20 mouse cellular contexts compared by ENCODE assay signal in genomic region chr11:44021638-44022037, GRCm38 (mm10).
A peak's percentile ranks its signal among the peaks of the same experiment; 100 is the strongest.
DNase-seq lines count a peak whose midpoint lies in the region; ATAC-seq and TF ChIP-seq lines count a peak whose summit lies in the region.
"Had no signal": no experiment of that assay in that cellular context is flagged by ENCODE, and none has a peak within 500 bp of the region (broad histone marks: within the 10 kb centered on the region; RNA-seq: fewer than 3 reads in every experiment).

No protein-coding gene starts in this region.

- no peak overlapping the region for H3K4me2 ChIP-seq in forebrain, embryonic 12.5 days
- H3K4me2 ChIP-seq in forebrain, embryonic 13.5 days: no peak overlapping the region
- no peak overlapping the region for H3K4me2 ChIP-seq in hindbrain, postnatal 0 days (ENCODE audit: low read depth, low read length)
- no peak overlapping the region for H3K4me2 ChIP-seq in hindbrain, embryonic 13.5 days
- H3K4me2 ChIP-seq: embryonic facial prominence, embryonic 15.5 days; heart, embryonic 11.5 days; heart, embryonic 15.5 days; hindbrain, embryonic 15.5 days had no signal

- no peak for ATAC-seq in cerebellum, adult (ENCODE audit: insufficient number of reproducible peaks, low FRiP score, low TSS enrichment)
- ATAC-seq in forebrain, embryonic 12.5 days (ENCODE audit: low FRiP score): peak; percentile 41; the same call in 1 of the 2 replicates
- ATAC-seq in forebrain, embryonic 13.5 days: no peak
- no peak for ATAC-seq in hindbrain, postnatal 0 days
- ATAC-seq in hindbrain, embryonic 13.5 days (ENCODE audit: low FRiP score): no peak

- DNase-seq in cerebellum, adult 9-11 months: peak; percentile 5
- DNase-seq in hindbrain, postnatal 0 days (ENCODE audit: low spot score): peak; percentile 42
- peak; percentile 39 for DNase-seq in brain, embryonic 14.5 days (ENCODE audit: low read depth)
- DNase-seq: adrenal gland, postnatal 10 days; embryo, embryonic 11 days; gastrocnemius, postnatal 14 days; heart, adult 2 months; heart, postnatal 14 days; kidney, adult 11 months; kidney, adult 9 months had no signal

- no peak overlapping the region for H3K9ac ChIP-seq in forebrain, embryonic 12.5 days
- no peak overlapping the region for H3K9ac ChIP-seq in forebrain, embryonic 13.5 days
- H3K9ac ChIP-seq in hindbrain, postnatal 0 days (replicated peaks; ENCODE audit: low read length): no peak overlapping the region
- H3K9ac ChIP-seq in hindbrain, embryonic 13.5 days: no peak overlapping the region
- H3K9ac ChIP-seq: embryonic facial prominence, embryonic 15.5 days; heart, embryonic 15.5 days; hindbrain, embryonic 15.5 days had no signal

- H3K27ac ChIP-seq in forebrain, embryonic 12.5 days: no peak overlapping the region
- H3K27ac ChIP-seq in forebrain, embryonic 13.5 days: no peak overlapping the region
- H3K27ac ChIP-seq in hindbrain, postnatal 0 days: no peak overlapping the region
- H3K27ac ChIP-seq in hindbrain, embryonic 13.5 days: no peak overlapping the region
- H3K27ac ChIP-seq: embryonic facial prominence, embryonic 15.5 days; forebrain, embryonic 10.5 days; heart, adult 2 months; heart, embryonic 15.5 days; hindbrain, embryonic 15.5 days had no signal

- no peaks in the 10 kb centered on the region for H3K4me1 ChIP-seq in forebrain, embryonic 12.5 days
- H3K4me1 ChIP-seq in forebrain, embryonic 13.5 days: no peaks in the 10 kb centered on the region
- no peaks in the 10 kb centered on the region; the same call in 1 of the 2 replicates for H3K4me1 ChIP-seq in hindbrain, postnatal 0 days (ENCODE audit: insufficient read depth, low read length)
- 0 out of 2 replicates have a peak, but pooled peaks cover 4% of the 10 kb centered on the region for H3K4me1 ChIP-seq in hindbrain, embryonic 13.5 days (replicated peaks)
- H3K4me1 ChIP-seq: embryonic facial prominence, embryonic 15.5 days; forebrain, embryonic 10.5 days; heart, embryonic 15.5 days; hindbrain, embryonic 15.5 days had no signal

- H3K4me3 ChIP-seq in forebrain, embryonic 12.5 days (replicated peaks): no peak overlapping the region
- H3K4me3 ChIP-seq in forebrain, embryonic 13.5 days: no peak overlapping the region
- no peak overlapping the region for H3K4me3 ChIP-seq in hindbrain, postnatal 0 days (ENCODE audit: low read length)
- no peak overlapping the region for H3K4me3 ChIP-seq in hindbrain, embryonic 13.5 days
- H3K4me3 ChIP-seq: embryonic facial prominence, embryonic 15.5 days; erythroblast, embryonic 14.5 days; forebrain, embryonic 10.5 days; heart, adult 2 months; heart, embryonic 15.5 days; hindbrain, embryonic 15.5 days had no signal

- TF ChIP-seq POLR2A in brain, embryonic 14.5 days (IDR thresholded peaks at IDR 0.05; ENCODE audit: borderline replicate concordance, extremely low read depth, insufficient read depth, insufficient read length, poor library complexity, severe bottlenecking): no peak

- H3K36me3 ChIP-seq in forebrain, embryonic 12.5 days (replicated peaks): no peaks in the 10 kb centered on the region
- H3K36me3 ChIP-seq in forebrain, embryonic 13.5 days (ENCODE audit: poor library complexity, severe bottlenecking): no peaks in the 10 kb centered on the region
- H3K36me3 ChIP-seq in hindbrain, postnatal 0 days (ENCODE audit: insufficient read depth, low read length): no peaks in the 10 kb centered on the region
- H3K36me3 ChIP-seq in hindbrain, embryonic 13.5 days: no peaks in the 10 kb centered on the region
- H3K36me3 ChIP-seq: embryonic facial prominence, embryonic 15.5 days; forebrain, embryonic 10.5 days; heart, embryonic 15.5 days; hindbrain, embryonic 15.5 days had no signal

- WGBS in forebrain, embryonic 12.5 days: 78% methylated on average over 4 of the region's 4 CpGs
- WGBS in forebrain, embryonic 13.5 days: 60% methylated on average over 4 of the region's 4 CpGs
- 46% methylated on average over 4 of the region's 4 CpGs for WGBS in hindbrain, postnatal 0 days
- WGBS in hindbrain, embryonic 13.5 days: 70% methylated on average over 4 of the region's 4 CpGs

- no peaks in the 10 kb centered on the region for H3K27me3 ChIP-seq in forebrain, embryonic 12.5 days
- peaks cover 5% of the 10 kb centered on the region; the same call in 1 of the 2 replicates for H3K27me3 ChIP-seq in forebrain, embryonic 13.5 days
- H3K27me3 ChIP-seq in hindbrain, postnatal 0 days (ENCODE audit: insufficient read depth, low read length): no peaks in the 10 kb centered on the region
- no peaks in the 10 kb centered on the region for H3K27me3 ChIP-seq in hindbrain, embryonic 13.5 days
- H3K27me3 ChIP-seq: embryonic facial prominence, embryonic 15.5 days; heart, embryonic 15.5 days; hindbrain, embryonic 15.5 days had no signal

- no peaks in the 10 kb centered on the region for H3K9me3 ChIP-seq in forebrain, embryonic 12.5 days
- H3K9me3 ChIP-seq in forebrain, embryonic 13.5 days (replicated peaks): no peaks in the 10 kb centered on the region
- no peaks in the 10 kb centered on the region for H3K9me3 ChIP-seq in hindbrain, postnatal 0 days (ENCODE audit: low read length)
- H3K9me3 ChIP-seq in hindbrain, embryonic 13.5 days: no peaks in the 10 kb centered on the region
- H3K9me3 ChIP-seq: embryonic facial prominence, embryonic 15.5 days; forebrain, embryonic 10.5 days; heart, embryonic 15.5 days; hindbrain, embryonic 15.5 days had no signal

- no peak for TF ChIP-seq CTCF in hindbrain, postnatal 0 days (IDR thresholded peaks at IDR 0.05; ENCODE audit: low read depth)
- no peak for TF ChIP-seq CTCF in brain, embryonic 14.5 days (IDR thresholded peaks at IDR 0.05; ENCODE audit: borderline replicate concordance, extremely low read depth, insufficient read depth, insufficient read length)
